Mouse (Mus musculus): Measurements from ENCODE around the gene Chrdl2. TPM values are rescaled to one million over a fixed set of nuclear protein-coding genes. Genes with fewer than 3 reads are reported as not detected.

The Chrdl2 gene
- total RNA-seq, 2 experiments from 2014 or later: 4.7 to 6.5 TPM

GRCm38 (mm10) chr7:99982256-99983242 lies 23.4 kb upstream of the Chrdl2 start:
- DNase-seq (ENCODE audit: low spot score in 2 of 2): no peak

DNA sequence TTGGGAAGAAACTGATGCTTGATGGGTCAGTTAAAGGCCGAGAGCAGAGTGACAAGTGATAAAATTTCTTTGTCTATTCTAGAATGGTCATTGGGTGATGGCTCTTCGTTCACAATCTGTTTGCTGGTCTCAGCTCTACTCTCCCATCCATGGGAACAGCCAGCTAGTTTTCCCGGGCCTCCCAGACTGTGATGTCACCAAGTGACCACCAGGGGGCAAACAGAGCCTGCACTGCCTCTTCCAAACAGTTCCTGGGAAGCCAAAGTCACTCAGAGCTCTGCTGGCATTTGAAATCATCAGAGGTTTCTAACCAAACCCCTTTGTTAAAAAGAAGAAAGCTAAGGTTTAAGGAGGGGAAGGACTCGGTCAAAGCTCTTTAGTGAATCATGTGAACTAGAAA lies 17.2 kb upstream of the Chrdl2 start:
- peak; percentile 61 to 70 for DNase-seq (ENCODE audit: low spot score in 2 of 2)

DNA sequence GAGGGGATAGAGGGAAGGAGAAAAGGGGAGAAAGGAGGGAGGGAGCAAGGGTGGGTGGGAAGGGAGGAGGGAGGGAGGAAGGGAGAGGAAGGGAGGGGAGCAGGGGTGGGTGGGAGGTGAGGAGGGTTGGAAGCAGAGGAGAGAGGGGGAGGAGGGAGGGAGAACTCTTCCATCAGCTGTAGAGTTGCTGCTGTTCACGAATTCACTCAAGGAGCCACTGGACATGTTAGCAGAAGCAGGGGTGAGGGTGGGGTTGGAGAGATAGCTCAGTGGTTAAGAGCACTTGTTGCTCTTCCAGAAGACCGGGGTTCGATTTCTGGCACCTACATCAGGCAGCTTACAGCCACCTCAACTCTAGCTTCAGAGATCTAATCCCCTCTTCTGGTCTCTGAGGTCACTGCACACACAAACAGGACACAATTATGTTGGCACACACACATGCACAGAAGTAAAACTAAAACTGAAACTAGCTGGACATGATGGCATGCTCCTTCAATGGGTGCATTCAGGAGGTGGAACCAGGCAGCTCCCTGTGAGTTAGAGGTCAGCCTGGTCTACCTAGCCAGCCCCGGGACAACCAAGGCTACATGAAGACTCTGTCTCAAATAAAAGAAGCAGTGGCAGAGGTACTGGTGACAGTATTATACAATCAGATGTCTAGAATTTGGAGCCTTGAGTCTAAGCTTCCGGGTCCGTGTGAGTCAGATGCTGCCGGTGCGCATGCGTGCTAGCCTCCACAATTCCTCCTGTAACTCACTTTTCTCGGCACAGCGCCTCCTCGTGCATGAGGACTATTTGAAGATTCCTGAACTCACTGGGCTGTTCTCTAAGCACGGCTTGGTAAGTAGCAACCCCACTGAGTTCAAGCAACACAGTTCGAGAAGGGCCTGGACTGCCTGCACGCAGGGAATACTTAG lies 15.9 kb upstream of the Chrdl2 start:
- no peak for DNase-seq (ENCODE audit: low spot score in 2 of 2)

GRCm38 (mm10) chr7:99990990-99991707 lies 14.8 kb upstream of the Chrdl2 start:
- DNase-seq (ENCODE audit: low spot score in 2 of 2): no peak

DNA sequence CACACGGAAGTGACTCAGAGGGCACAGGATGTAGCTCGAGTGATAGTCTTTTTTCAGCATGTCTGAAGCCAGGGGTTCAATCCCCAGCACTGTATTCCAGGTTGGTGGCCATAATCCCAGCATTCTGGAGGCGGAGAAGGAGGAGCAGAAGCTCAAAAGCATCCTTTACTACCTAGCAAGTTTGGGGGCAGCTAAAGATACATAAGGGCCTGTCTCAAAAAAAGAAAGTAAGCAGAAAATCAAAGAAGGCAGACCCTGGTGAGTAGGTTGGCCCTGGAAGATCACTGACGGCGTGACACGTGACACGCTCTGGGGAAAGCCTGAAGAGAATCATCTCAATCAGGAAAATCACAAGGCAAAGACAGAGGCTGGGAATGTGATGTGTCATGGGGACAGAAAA lies 12.8 kb upstream of the Chrdl2 start:
- no peak for DNase-seq (ENCODE audit: low spot score in 2 of 2)

DNA sequence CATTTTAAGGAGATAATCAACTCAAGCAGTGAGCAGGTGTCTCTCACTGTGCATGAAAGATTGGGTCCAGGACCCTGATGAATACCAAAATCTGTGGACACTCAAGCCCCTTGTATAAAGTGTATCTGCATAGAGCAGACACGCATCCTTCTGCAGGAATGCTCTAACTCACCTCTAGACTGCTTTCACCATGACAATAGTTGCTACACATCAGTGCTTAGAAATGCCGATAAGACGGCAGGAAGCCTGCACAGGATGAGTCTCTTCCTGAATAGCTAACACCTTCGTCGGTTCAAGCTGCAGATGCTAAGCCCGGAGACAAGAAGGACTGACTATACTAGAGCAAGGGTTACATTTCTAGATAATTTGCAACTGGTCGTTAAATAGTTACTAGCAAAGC lies 10.8 kb upstream of the Chrdl2 start:
- DNase-seq (ENCODE audit: low spot score in 2 of 2): no peak

DNA sequence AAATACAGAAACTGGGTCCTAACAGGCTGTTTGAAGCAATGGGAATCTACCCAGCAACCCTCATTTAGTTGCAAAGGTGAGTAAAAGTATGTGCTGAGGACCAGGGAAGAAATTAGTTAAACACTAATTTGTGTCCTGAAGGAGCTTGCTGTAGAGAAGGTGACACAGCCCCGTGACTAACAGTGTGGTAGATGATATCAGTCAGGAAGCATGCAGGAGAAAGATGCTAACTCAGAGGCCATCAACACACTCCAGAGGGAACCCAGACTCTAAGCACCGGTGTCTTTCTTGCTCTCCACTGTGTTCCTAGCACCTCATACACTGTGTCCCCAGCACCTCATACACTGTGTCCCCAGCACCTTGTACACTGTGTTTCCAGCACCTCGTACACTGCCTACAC lies 7.3 kb upstream of the Chrdl2 start:
- DNase-seq (ENCODE audit: low spot score in 2 of 2): no peak

GRCm38 (mm10) chr7:100003781-100004180 lies 2.2 kb upstream of the Chrdl2 start:
- no peak for DNase-seq (ENCODE audit: low spot score in 2 of 2)

- DNase-seq (ENCODE audit: low spot score in 2 of 2): no peak
Measured at GRCm38 (mm10) chr7:100006411-100006810, 439 bp downstream of the Chrdl2 start.

DNA sequence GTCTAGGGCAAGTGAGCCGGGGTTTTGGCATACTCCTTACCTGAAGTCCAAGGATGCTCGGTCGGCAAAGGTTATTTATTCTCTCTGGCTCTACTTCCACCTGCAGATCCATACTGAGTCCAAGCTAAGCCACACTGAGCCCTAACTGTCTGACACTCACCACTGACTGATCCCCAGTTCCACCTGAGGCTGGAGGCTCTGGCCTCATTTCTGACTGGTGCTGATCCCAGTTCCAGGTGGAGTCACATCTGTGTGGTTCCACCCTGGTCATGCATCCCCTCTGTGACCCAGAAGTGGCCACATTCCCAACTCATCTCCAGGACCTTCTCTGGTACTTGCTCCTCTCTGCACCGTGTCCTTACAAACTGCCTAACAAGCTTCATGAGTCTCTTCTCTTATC lies 2.8 kb downstream of the Chrdl2 start:
- DNase-seq (ENCODE audit: low spot score in 2 of 2): no peak

- peak; percentile 38 to 75 for DNase-seq (ENCODE audit: low spot score in 2 of 2)
Measured at GRCm38 (mm10) chr7:100009640-100010039, 3.7 kb downstream of the Chrdl2 start.

- DNase-seq (ENCODE audit: low spot score in 2 of 2): no peak
Measured at GRCm38 (mm10) chr7:100010711-100011110, 4.7 kb downstream of the Chrdl2 start.

- no peak for DNase-seq (ENCODE audit: low spot score in 2 of 2)
Measured at GRCm38 (mm10) chr7:100012085-100012484, 6.1 kb downstream of the Chrdl2 start.

DNA sequence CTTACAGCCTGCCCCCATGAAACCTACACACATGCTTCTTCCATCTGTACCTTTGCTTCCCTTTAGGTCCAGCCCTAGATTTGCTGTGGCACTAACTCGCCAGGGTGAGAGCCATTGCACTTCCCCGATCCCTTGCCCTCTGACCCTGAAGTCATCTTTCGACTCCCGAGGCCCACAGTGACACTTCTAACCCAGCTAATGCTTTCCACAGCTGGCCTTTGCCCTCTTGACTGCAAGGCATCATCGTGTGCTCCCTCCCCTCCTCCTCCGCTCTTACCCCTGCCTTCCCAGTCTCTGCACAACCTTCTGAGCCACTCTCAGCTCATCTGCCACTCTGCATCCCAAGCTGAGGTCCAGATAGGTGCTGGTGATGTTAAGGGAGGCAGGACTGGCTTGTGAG lies 6.5 kb downstream of the Chrdl2 start:
- DNase-seq (ENCODE audit: low spot score in 2 of 2): no peak

- no peak for DNase-seq (ENCODE audit: low spot score in 2 of 2)
Measured at GRCm38 (mm10) chr7:100014123-100014600, 8.2 kb downstream of the Chrdl2 start.

DNA sequence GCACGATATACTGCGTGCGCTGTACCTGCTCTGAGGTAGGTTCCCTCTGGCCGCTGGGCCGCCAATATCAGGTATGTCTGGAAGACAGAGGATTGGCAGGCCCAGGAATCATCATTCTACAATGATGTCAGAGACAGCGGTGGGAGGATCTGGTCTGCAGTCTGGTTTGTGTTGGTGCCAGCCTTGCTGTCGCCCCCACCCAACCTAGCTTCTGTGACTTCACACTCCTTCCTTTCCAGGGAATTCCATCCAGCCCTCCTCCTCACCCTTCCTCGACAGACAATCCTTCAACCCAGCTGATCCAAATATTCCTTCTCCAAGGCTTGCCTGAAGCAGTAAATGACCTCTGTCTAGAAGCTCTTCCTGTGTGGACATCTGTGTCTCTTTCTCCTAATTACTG lies 11.1 kb downstream of the Chrdl2 start:
- DNase-seq (ENCODE audit: low spot score in 2 of 2): no peak

- no peak for DNase-seq (ENCODE audit: low spot score in 2 of 2)
Measured at GRCm38 (mm10) chr7:100027353-100027752, 21.4 kb downstream of the Chrdl2 start.

GRCm38 (mm10) chr7:100029307-100029706 lies 23.3 kb downstream of the Chrdl2 start:
- DNase-seq (ENCODE audit: low spot score in 2 of 2): no peak

DNA sequence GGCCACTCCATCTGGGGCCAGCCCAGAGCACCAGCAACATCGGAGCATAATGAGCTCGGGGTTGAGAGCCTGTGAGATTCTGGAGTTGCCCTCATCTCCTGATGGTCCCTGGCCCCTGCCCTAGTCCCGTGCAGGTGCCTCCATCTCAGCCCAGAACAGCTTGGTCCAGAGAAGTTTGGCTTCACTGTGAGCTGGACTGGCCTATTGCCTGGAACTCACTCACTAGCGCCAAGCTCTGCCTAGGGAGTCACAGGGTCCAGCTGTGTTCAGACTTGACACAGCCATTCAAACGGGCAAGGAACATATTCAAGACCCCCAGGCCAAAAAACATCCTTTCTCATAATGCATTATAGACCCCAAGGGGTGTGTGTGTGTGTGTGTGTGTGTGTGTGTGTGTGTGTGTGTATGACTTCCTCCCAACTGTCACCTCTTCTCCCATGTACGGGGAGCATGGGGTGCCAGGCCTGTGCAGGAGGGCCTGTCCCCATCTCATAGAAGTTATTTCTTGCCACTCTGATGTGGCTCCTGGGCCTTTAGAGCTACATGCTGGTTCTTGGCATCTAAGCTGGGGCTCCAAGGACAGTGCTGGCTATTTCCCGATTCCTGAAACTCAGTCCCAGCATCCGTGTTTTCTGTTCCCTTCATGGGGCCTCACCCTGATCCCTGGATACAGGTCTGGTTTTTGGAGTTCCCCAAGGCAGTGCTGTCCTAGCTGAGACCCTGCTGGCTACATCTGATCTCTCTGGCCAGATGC lies 25.2 kb downstream of the Chrdl2 start:
- no peak for DNase-seq (ENCODE audit: low spot score in 2 of 2)

DNA sequence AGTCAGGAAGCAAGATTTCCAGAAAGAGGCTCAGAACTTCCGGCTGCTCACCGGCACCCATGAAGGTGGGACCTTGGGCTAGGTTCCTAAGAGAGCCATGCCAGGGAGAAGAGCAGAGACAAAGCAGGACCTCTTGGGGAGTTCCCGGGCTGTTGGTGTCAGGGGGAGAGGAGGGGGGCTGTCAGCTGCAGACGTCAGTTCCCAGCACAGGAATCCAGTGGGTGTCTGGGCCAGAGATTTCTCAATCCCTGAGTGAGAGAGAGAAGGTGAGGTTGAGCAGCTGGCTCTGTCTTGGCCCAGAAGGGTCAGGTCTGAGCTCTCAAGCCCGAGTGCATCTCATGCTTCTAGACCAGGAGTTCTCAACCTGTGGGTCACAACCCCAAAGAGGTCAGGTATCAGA lies 27.7 kb downstream of the Chrdl2 start:
- no peak for DNase-seq (ENCODE audit: low spot score in 2 of 2)

Measured in gastrocnemius, postnatal 4 days (tissue).